Mouse (Mus musculus) T-helper 1 cell (primary cell): ENCODE measurements around the gene 1110032F04Rik.

Experiments
- in situ Hi-C: fragments of 300-600 bp; cut with MboI, MseI; formaldehyde crosslinking; loops from one replicate; pipeline ENCODE4 v1.15.1; 2025; ENCODE audit warnings: high pct_unique_total_duplicates

The 1110032F04Rik gene

GRCm38 (mm10) chr3:68907509-68907908 lies 38.1 kb downstream of the 1110032F04Rik start:
- in situ Hi-C loops = no loop called here
